Mouse (Mus musculus): ENCODE measurements around the gene Olfr1120.
"Not testable (repeated sequence)": the region's sequence is repeated elsewhere in the genome, so short reads cannot be mapped to it uniquely, and the experiment has no call there.

Olfr1120 gene

GRCm38 (mm10) chr2:87354515-87354914 is at the start of gene Olfr1120:
Olfr1120 (plus strand) TSS chr2:87354815.
- DNase-seq (ENCODE audit: low read depth, low spot score): no peak

- no peak for DNase-seq (ENCODE audit: low read depth, low spot score)
These were observed 47.3 kb upstream of the Olfr1120 start, which contains the start of gene Olfr1118 for GRCm38 (mm10) chr2:87307281-87307680. Olfr1118 (plus strand) TSS chr2:87307581.

GRCm38 (mm10) chr2:87360121-87360520 is 5.5 kb downstream of the Olfr1120 start:
- DNase-seq (ENCODE audit: low read depth, low spot score): not testable (repeated sequence)

- DNase-seq (ENCODE audit: low read depth, low spot score): no peak
These were observed 15.0 kb downstream of the Olfr1120 start, which contains the start of gene Olfr1121 for GRCm38 (mm10) chr2:87369595-87369994. Olfr1121 (plus strand) TSS chr2:87369895.

- DNase-seq (ENCODE audit: low read depth, low spot score): no peak
These were observed 17.1 kb downstream of the Olfr1120 start for GRCm38 (mm10) chr2:87371726-87372125.

GRCm38 (mm10) chr2:87383935-87384334 is 29.3 kb downstream of the Olfr1120 start:
- DNase-seq (ENCODE audit: low read depth, low spot score): no peak

- DNase-seq (ENCODE audit: low read depth, low spot score): no peak
These were observed 30.9 kb downstream of the Olfr1120 start, which contains the start of gene Olfr1122 for GRCm38 (mm10) chr2:87385549-87385948. Olfr1122 (plus strand) TSS chr2:87385849.

GRCm38 (mm10) chr2:87393605-87394004 is 39.0 kb downstream of the Olfr1120 start:
- not testable (repeated sequence) for DNase-seq (ENCODE audit: low read depth, low spot score)

GRCm38 (mm10) chr2:87394686-87395085 is 40.1 kb downstream of the Olfr1120 start:
- peak; percentile 38 for DNase-seq (ENCODE audit: low read depth, low spot score)

Measured in ZHBTc4 (cell line).